Mouse (Mus musculus) lung, postnatal 0 days (tissue): ENCODE measurements at regions not wholly inside any gene's neighbourhood (a gene's known extent, or its start where the extent isn't known, plus 50 kb on each side); places are given as distances from the start of the nearest gene placed in this dataset. TPM values are rescaled to one million over a fixed set of nuclear protein-coding genes. Genes with fewer than 3 reads are reported as not detected.

Source experiments
- ATAC-seq: fragments of 200-750 bp; cut with Nextera tagmentation; 2 replicates; pipeline ENCODE4 v1.8.0; 2017; ENCODE audit warnings: moderate library complexity
- DNase-seq: peaks from one replicate; pipeline ENCODE4 v3.0.0-alpha.2; 2016; ENCODE audit warnings: low spot score
- H3K27ac ChIP-seq: fragments of 300-500 bp; sonication (generic); 2 replicates; pipeline ENCODE4 v1.5.1; 2014; ENCODE audit warnings: antibody characterized with exemption, mild to moderate bottlenecking, low read length, mixed read lengths
- H3K27me3 ChIP-seq: fragments of 300-500 bp; sonication (generic); replicated peaks from 2 replicates; pipeline ENCODE4 v1.6.1; 2014; ENCODE audit warnings: low read length, mixed read lengths; ENCODE audit not compliant: insufficient read depth
- H3K36me3 ChIP-seq: fragments of 300-500 bp; sonication (generic); 2 replicates; pipeline ENCODE4 v1.6.1; 2014; ENCODE audit warnings: low read length, mixed read lengths; ENCODE audit not compliant: insufficient read depth
- H3K4me1 ChIP-seq: fragments of 300-500 bp; sonication (generic); 2 replicates; pipeline ENCODE4 v1.6.1; 2014; ENCODE audit warnings: antibody characterized with exemption, low read depth, low read length, mixed read lengths; ENCODE audit not compliant: insufficient read depth
- H3K4me2 ChIP-seq: fragments of 300-500 bp; sonication (generic); replicated peaks from 2 replicates; pipeline ENCODE4 v1.6.1; 2014; ENCODE audit warnings: low read depth, mild to moderate bottlenecking, low read length, moderate library complexity, mixed read lengths
- H3K4me3 ChIP-seq: fragments of 300-500 bp; sonication (generic); 2 replicates; pipeline ENCODE4 v1.5.1; 2014; ENCODE audit warnings: low read depth, low read length
- H3K9ac ChIP-seq: fragments of 300-500 bp; sonication (generic); replicated peaks from 2 replicates; pipeline ENCODE4 v1.6.1; 2014; ENCODE audit warnings: low read depth, mild to moderate bottlenecking
- H3K9me3 ChIP-seq: fragments of 300-500 bp; sonication (generic); 2 replicates; pipeline ENCODE4 v1.6.1; 2016; ENCODE audit warnings: low read length, mixed read lengths
- CTCF ChIP-seq: IDR thresholded peaks from 2 replicates; pipeline ENCODE4 v1.5.1; 2016; ENCODE audit warnings: antibody characterized with exemption, mild to moderate bottlenecking
- EP300 ChIP-seq: IDR thresholded peaks from 2 replicates; pipeline ENCODE4 v1.6.1; 2016; ENCODE audit warnings: antibody characterized with exemption, mild to moderate bottlenecking, control low read depth
- WGBS: fragments of 180-500 bp; shearing (Covaris S2); extraction: QIAGEN DNeasy Blood & Tissue Kit; methylation state at CpG from one replicate; pipeline ENCODE4 v1.1.7; 2014; 5-methylcytosine and 5-hydroxymethylcytosine counted together
- microRNA-seq: library from miRNA; unstranded; fragments of <30 nt; microRNA quantifications from one replicate; pipeline ENCODE4, GENCODE M21; 2016

DNA sequence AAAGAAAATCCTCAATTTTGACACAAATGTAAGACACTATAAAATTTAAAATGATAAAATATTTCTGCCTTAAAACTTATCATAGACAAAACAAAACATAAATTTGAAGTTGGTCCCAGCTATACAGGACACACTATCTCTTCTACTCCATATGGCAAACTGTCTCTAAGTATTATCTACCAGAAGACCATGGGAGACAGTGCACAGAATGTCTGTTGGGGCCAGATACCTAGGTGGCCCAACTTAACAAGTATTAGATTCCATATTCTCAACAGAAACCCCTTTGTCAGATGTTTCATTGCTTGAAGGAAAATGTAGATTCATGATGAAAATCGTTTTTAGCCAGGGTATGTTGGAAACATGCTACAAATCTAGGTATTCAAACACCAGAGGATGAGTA, 779.1 kb downstream of the Hace1 start:
- Histone ChIP-seq H3K4me2 (no peak overlapping the region), H3K36me3 (no peaks in the 10 kb centered on the region), H3K27me3 (no peaks in the 10 kb centered on the region), H3K4me3 (no peak overlapping the region), H3K4me1 (no peaks in the 10 kb centered on the region), H3K9me3 (no peaks in the 10 kb centered on the region), H3K9ac (no peak overlapping the region), H3K27ac (no peak overlapping the region)
- DNase-seq (no peak), ATAC-seq (no peak)
- no peak for TF ChIP-seq CTCF
- no peak for TF ChIP-seq EP300
- 59% methylated on average over 1 of the region's 1 CpGs for WGBS

DNA sequence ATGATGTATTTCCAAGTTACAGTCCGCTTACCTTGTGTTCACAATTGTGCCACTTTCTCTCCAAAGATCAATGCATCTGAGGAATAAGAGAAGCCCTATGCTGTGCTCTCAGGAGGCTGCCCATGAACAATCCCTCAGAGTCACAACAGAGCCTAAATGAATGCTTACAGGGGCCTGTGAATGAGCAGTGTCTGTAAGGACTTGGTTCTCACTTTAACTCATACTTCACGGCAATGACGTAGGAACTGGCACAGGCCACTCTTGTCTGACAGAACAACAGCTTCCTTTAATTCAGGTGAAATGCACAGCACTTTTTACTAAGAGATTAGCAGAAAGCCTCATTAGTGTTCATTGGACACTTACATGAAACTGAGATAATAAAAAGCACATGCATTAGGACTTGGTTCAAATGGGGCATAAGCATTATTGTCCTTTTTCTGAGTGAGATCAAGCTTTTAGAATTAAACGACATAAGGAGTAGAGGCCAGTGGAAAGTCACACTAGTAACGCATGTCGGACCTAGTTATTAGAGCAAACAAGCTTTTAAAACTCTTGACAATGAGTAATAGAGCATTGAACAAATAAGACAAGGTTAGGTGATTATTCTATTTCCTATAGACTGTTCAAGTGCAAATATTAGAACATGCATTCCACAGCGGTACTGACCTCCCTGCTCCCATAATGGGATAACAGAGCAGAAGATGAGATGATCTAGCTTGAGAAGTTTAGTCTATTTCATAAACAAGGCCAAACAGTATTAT, 796.3 kb downstream of the Hace1 start:
- Histone ChIP-seq H3K4me3 (no peak overlapping the region), H3K27me3 (no peaks in the 10 kb centered on the region), H3K9ac (no peak overlapping the region), H3K4me1 (no peaks in the 10 kb centered on the region), H3K9me3 (no peaks in the 10 kb centered on the region), H3K36me3 (no peaks in the 10 kb centered on the region), H3K4me2 (no peak overlapping the region), H3K27ac (no peak overlapping the region)
- ATAC-seq, result no peak
- TF ChIP-seq CTCF, result no peak
- TF ChIP-seq EP300, result no peak
- 56% methylated on average over 7 of the region's 7 CpGs for WGBS
- no peak for DNase-seq

DNA sequence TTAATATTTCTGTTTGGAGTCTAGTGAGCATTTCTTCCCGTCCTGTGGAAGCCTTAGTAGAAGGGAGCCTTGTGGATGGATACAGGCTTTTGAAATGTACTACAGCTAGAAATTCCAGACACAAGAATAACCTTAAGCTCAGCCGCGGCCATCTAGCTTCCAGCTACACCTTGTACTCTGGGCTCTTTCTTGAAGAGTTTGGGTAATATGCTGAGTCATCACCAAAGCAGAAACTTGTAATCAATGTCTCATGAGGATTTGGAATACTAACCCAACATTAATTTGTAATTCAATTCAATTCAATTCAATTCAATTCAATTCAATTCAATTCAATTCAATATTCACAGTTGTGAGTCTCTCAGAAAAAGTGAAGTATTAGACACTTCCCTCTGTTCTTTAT, 797.0 kb downstream of the Hace1 start:
- no peak for TF ChIP-seq CTCF
- no peak for TF ChIP-seq EP300
- H3K27ac ChIP-seq, result no peak overlapping the region
- H3K4me1 ChIP-seq, result no peaks in the 10 kb centered on the region
- no peak overlapping the region for H3K4me2 ChIP-seq
- DNase-seq (no peak), ATAC-seq (no peak)
- no peak overlapping the region for H3K4me3 ChIP-seq
- H3K9ac ChIP-seq, result no peak overlapping the region
- no peaks in the 10 kb centered on the region for H3K9me3 ChIP-seq
- H3K27me3 ChIP-seq, result no peaks in the 10 kb centered on the region
- 68% methylated on average over 3 of the region's 3 CpGs for WGBS
- H3K36me3 ChIP-seq, result no peaks in the 10 kb centered on the region

DNA sequence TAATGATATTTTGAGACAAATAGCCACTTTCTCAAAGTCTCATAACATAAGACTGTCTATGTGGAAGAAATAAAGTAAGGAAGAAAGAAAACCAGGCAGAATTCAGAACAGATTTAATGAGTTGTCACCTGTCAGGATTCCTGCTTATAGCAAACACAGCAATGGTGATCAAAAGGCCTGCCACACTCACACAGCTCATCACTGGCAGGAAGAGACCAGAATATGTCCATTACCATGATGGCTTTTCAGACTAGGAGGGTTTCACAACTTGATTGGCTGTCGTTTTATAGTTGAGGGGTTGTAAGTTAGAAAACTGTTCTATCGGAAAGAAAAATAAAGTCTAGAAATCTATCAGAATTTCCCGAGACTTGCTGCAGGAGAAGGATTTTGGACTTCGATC, 819.5 kb downstream of the Hace1 start:
- Histone ChIP-seq H3K27ac (no peak overlapping the region), H3K36me3 (no peaks in the 10 kb centered on the region), H3K4me2 (no peak overlapping the region), H3K9ac (no peak overlapping the region), H3K27me3 (no peaks in the 10 kb centered on the region), H3K4me1 (no peaks in the 10 kb centered on the region), H3K4me3 (no peak overlapping the region), H3K9me3 (no peaks in the 10 kb centered on the region)
- no peak for ATAC-seq
- DNase-seq, result no peak
- TF ChIP-seq CTCF (no peak), EP300 (no peak)
- WGBS, result 69% methylated on average over 4 of the region's 4 CpGs

DNA sequence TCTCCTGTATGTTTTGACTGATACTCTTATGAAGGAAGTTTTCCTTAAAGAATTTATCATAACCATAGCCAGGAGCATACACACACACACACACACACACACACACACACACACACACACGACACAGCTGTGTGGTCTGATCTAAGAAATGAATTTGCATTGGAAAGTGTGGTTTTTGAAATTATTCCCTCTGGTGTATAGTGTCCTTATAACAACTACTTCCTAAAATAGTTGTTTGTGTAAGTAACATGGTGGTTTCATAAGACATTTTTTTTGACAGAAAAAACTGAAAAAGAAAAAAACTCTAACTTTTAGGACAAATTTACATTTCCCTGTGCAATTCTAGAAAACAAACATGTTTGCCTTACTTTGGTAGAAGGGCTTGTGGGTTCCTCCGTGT, 826.3 kb downstream of the Hace1 start:
- H3K27ac ChIP-seq, result no peak overlapping the region
- ATAC-seq (no peak), DNase-seq (no peak)
- no peak overlapping the region for H3K9ac ChIP-seq
- no peak for TF ChIP-seq EP300
- TF ChIP-seq CTCF, result no peak
- no peak overlapping the region for H3K4me3 ChIP-seq
- no peaks in the 10 kb centered on the region for H3K36me3 ChIP-seq
- no peaks in the 10 kb centered on the region for H3K4me1 ChIP-seq
- no peaks in the 10 kb centered on the region for H3K27me3 ChIP-seq
- 60% methylated on average over 2 of the region's 2 CpGs for WGBS
- H3K9me3 ChIP-seq, result no peaks in the 10 kb centered on the region
- H3K4me2 ChIP-seq, result no peak overlapping the region

Small RNA genes in the stretch of these regions (microRNA-seq; reads per million reads assigned to microRNA genes)
- gene Gm27410, result not detected
